Mouse (Mus musculus) midbrain, postnatal 0 days (tissue): Measurements from ENCODE around the gene Zfp706. TPM values are rescaled to one million over a fixed set of nuclear protein-coding genes. Genes with fewer than 3 reads are reported as not detected.

Experiments
- ATAC-seq: fragments of 200-750 bp; cut with Nextera tagmentation; 2 replicates; pipeline ENCODE4 v1.8.0; 2017; ENCODE audit warnings: moderate number of reproducible peaks, mild to moderate bottlenecking, moderate TSS enrichment, moderate library complexity; ENCODE audit not compliant: low FRiP score
- DNase-seq: peaks from one replicate; pipeline ENCODE4 v3.0.0-alpha.2; 2015; ENCODE audit warnings: low spot score
- H3K27ac ChIP-seq: fragments of 300-500 bp; sonication (generic); 2 replicates; pipeline ENCODE4 v1.5.1; 2014; ENCODE audit warnings: low read depth, mild to moderate bottlenecking, low read length, mixed read lengths
- H3K27me3 ChIP-seq: fragments of 300-500 bp; sonication (generic); 2 replicates; pipeline ENCODE4 v1.6.1; 2014; ENCODE audit warnings: low read length, control low read depth, mixed read lengths; ENCODE audit not compliant: insufficient read depth
- H3K36me3 ChIP-seq: fragments of 300-500 bp; sonication (generic); 2 replicates; pipeline ENCODE4 v1.6.1; 2014; ENCODE audit warnings: low read length, control low read depth, mixed read lengths; ENCODE audit not compliant: insufficient read depth
- H3K4me1 ChIP-seq: fragments of 300-500 bp; sonication (generic); 2 replicates; pipeline ENCODE4 v1.6.1; 2014; ENCODE audit warnings: mild to moderate bottlenecking, control low read depth, antibody characterized with exemption, low read length, mixed read lengths; ENCODE audit not compliant: insufficient read depth
- H3K4me2 ChIP-seq: fragments of 300-500 bp; sonication (generic); 2 replicates; pipeline ENCODE4 v1.6.1; 2014; ENCODE audit warnings: low read depth, mild to moderate bottlenecking, low read length, mixed read lengths; ENCODE audit not compliant: poor library complexity, severe bottlenecking
- H3K4me3 ChIP-seq: fragments of 300-500 bp; sonication (generic); 2 replicates; pipeline ENCODE4 v1.5.1; 2014; ENCODE audit warnings: low read depth, mild to moderate bottlenecking, low read length, moderate library complexity
- H3K9ac ChIP-seq: fragments of 300-500 bp; sonication (generic); replicated peaks from 2 replicates; pipeline ENCODE4 v1.6.1; 2014; ENCODE audit warnings: mild to moderate bottlenecking, low read length, moderate library complexity, mixed read lengths; ENCODE audit not compliant: poor library complexity, severe bottlenecking
- H3K9me3 ChIP-seq: fragments of 300-500 bp; sonication (generic); 2 replicates; pipeline ENCODE4 v1.6.1; 2016; ENCODE audit warnings: low read length, control low read depth
- CTCF ChIP-seq: IDR thresholded peaks from 2 replicates; pipeline ENCODE4 v1.5.1; 2016; ENCODE audit warnings: antibody characterized with exemption, mild to moderate bottlenecking
- WGBS: fragments of 180-500 bp; shearing (Covaris S2); extraction: QIAGEN DNeasy Blood & Tissue Kit; methylation state at CpG from one replicate; pipeline ENCODE4 v1.1.7; 2014; 5-methylcytosine and 5-hydroxymethylcytosine counted together
- polyA plus RNA-seq: library from polyadenylated mRNA; unstranded; fragments of >200 nt; fragmentation: Nextera tagmentation; extraction: Ambion mirVana; gene quantifications from 2 replicates; pipeline ENCODE4 v1.2.1, GENCODE M21; 2015
- total RNA-seq: library from RNA; depleted of rRNA; stranded (reverse); fragments of >200 nt; gene quantifications from 2 replicates; pipeline ENCODE4 v1.2.3, GENCODE M21; 2014

Gene Zfp706
- total and polyA plus RNA-seq, 2 experiments from 2014 or later: 56.4 to 513 TPM

- TF ChIP-seq CTCF: no peak
- WGBS: 90% methylated on average over 13 of the region's 13 CpGs
- H3K4me3 ChIP-seq: no peak overlapping the region
Measured at GRCm38 (mm10) chr15:36987976-36988717, 19.4 kb downstream of the Zfp706 start.

GRCm38 (mm10) chr15:36987211-36987877, 20.2 kb downstream of the Zfp706 start:
- no peak for TF ChIP-seq CTCF
- no peak for DNase-seq
- WGBS: 57% methylated on average over 6 of the region's 6 CpGs
- no peaks in the 10 kb centered on the region for H3K4me1 ChIP-seq
- H3K27ac ChIP-seq: no peak overlapping the region
- H3K4me2 ChIP-seq: no peak overlapping the region
- no peaks in the 10 kb centered on the region for H3K27me3 ChIP-seq
- no peaks in the 10 kb centered on the region for H3K9me3 ChIP-seq
- no peaks in the 10 kb centered on the region for H3K36me3 ChIP-seq
- no peak overlapping the region for H3K9ac ChIP-seq
- ATAC-seq: no peak
- H3K4me3 ChIP-seq: no peak overlapping the region

More at GRCm38 (mm10) chr15:36987976-36988717, 19.4 kb downstream of the Zfp706 start:
- H3K36me3 ChIP-seq: no peaks in the 10 kb centered on the region; the same call in 1 of the 2 replicates
- no peak overlapping the region for H3K27ac ChIP-seq
- no peaks in the 10 kb centered on the region for H3K27me3 ChIP-seq
- H3K9me3 ChIP-seq: no peaks in the 10 kb centered on the region
- no peaks in the 10 kb centered on the region for H3K4me1 ChIP-seq
- ATAC-seq (no peak), DNase-seq (no peak)
- H3K4me2 ChIP-seq: no peak overlapping the region
- H3K9ac ChIP-seq: no peak overlapping the region

GRCm38 (mm10) chr15:36985567-36985925, 22.0 kb downstream of the Zfp706 start:
- H3K27me3 ChIP-seq: no peaks in the 10 kb centered on the region
- H3K36me3 ChIP-seq: no peaks in the 10 kb centered on the region
- no peak overlapping the region for H3K4me2 ChIP-seq
- H3K9me3 ChIP-seq: no peaks in the 10 kb centered on the region
- H3K9ac ChIP-seq: no peak overlapping the region
- H3K4me3 ChIP-seq: no peak overlapping the region
- no peak for ATAC-seq
- H3K27ac ChIP-seq: no peak overlapping the region
- WGBS: 81% methylated on average over 6 of the region's 6 CpGs
- H3K4me1 ChIP-seq: no peaks in the 10 kb centered on the region
- TF ChIP-seq CTCF: no peak
- DNase-seq: no peak

GRCm38 (mm10) chr15:36984921-36985566, 22.5 kb downstream of the Zfp706 start:
- 0 out of 2 replicates have a peak, but pooled peaks cover 5% of the 10 kb centered on the region for H3K4me1 ChIP-seq
- no peak for ATAC-seq
- no peak overlapping the region for H3K4me3 ChIP-seq
- H3K27ac ChIP-seq: no peak overlapping the region
- H3K4me2 ChIP-seq: no peak overlapping the region
- no peak for DNase-seq
- no peaks in the 10 kb centered on the region for H3K9me3 ChIP-seq
- no peaks in the 10 kb centered on the region for H3K36me3 ChIP-seq
- 75% methylated on average over 1 of the region's 1 CpGs for WGBS
- H3K27me3 ChIP-seq: no peaks in the 10 kb centered on the region
- no peak for TF ChIP-seq CTCF
- no peak overlapping the region for H3K9ac ChIP-seq

GRCm38 (mm10) chr15:36983455-36983854, 24.1 kb downstream of the Zfp706 start:
- H3K4me2 ChIP-seq: no peak overlapping the region
- H3K4me1 ChIP-seq: peaks cover 8% of the 10 kb centered on the region; the same call in 1 of the 2 replicates
- no peaks in the 10 kb centered on the region for H3K27me3 ChIP-seq
- H3K9ac ChIP-seq: no peak overlapping the region
- no peak for ATAC-seq
- 67% methylated on average over 3 of the region's 3 CpGs for WGBS
- H3K9me3 ChIP-seq: no peaks in the 10 kb centered on the region
- H3K36me3 ChIP-seq: no peaks in the 10 kb centered on the region
- DNase-seq: no peak
- TF ChIP-seq CTCF: no peak
- H3K4me3 ChIP-seq: no peak overlapping the region
- no peak overlapping the region for H3K27ac ChIP-seq

- H3K9ac ChIP-seq: peak overlapping the region; percentile 48
- H3K4me1 ChIP-seq: peaks cover 8% of the 10 kb centered on the region; the same call in 1 of the 2 replicates
- no peak for TF ChIP-seq CTCF
- peak; percentile 13 for ATAC-seq
- no peaks in the 10 kb centered on the region for H3K9me3 ChIP-seq
- WGBS: 45% methylated on average over 8 of the region's 8 CpGs
- peak overlapping the region; percentile 75 for H3K27ac ChIP-seq
- H3K4me3 ChIP-seq: peak overlapping the region; percentile 35
- no peaks in the 10 kb centered on the region for H3K27me3 ChIP-seq
- no peaks in the 10 kb centered on the region for H3K36me3 ChIP-seq
- DNase-seq: no peak
- peak overlapping the region; percentile 52 for H3K4me2 ChIP-seq
Measured at GRCm38 (mm10) chr15:36980238-36980637, 27.3 kb downstream of the Zfp706 start.
